Mouse (Mus musculus) right cerebral cortex, postnatal 36 days (tissue): ENCODE results near the gene Cryba4.
A peak's percentile ranks its signal among the peaks of the same experiment; 100 is the strongest.

Experiments used
- DNase-seq, 2 experiments: peaks; one replicate each; pipeline ENCODE4 v3.0.0; 2022; ENCODE audit warnings: low spot score in 2 of 2, mixed read lengths in 1 of 2

Cryba4 gene

GRCm38 (mm10) chr5:112237866-112238570, 14.3 kb downstream of the Cryba4 start:
- no peak for DNase-seq

- no peak for DNase-seq
Measured at GRCm38 (mm10) chr5:112237439-112237838, 14.9 kb downstream of the Cryba4 start.

DNA sequence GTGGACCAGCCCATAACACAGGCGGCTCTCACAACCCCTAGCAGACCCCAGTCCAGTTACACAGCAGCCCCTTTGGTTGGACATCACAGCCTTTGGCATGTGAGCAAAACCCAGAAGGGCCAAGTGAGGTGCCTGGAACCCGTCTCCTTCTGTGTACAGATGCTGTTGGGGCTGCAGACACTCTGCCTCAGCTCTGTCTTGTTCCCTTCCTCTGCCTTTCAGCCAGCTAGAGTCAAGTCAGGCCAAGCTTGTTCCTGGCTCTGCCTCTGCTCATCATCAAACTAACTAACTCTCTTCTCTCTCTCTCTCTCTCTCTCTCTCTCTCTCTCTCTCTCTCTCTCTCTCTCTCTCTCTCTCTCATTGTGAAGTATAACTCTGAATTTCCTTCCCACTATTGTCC, 15.7 kb downstream of the Cryba4 start:
- no peak for DNase-seq

- DNase-seq: no peak
Measured at GRCm38 (mm10) chr5:112235806-112236205, 16.5 kb downstream of the Cryba4 start.

GRCm38 (mm10) chr5:112228240-112229076, 23.9 kb downstream of the Cryba4 start:
- peak; percentile 59 to 75 for DNase-seq

- no peak for DNase-seq
Measured at GRCm38 (mm10) chr5:112227898-112228239, 24.4 kb downstream of the Cryba4 start.

DNA sequence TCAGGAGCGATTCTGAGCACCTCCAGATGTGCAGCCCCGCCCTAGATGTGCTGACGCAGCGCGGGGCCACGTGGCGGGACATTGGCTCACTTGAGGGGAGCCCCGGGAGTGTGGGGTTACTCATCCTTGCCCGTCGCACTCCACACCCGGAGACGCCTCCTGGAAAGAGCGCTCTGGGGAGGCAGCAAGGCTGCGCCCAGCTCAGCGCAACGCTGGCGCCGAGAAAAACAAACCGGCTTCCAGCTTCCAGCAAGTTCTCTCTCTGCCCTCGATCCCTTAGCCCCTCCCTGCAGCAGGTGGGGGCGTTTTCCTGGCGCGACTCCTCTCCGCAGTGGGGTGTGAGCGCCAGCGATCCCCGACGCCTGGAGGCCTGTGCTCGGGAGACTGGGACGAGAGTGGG, 25.0 kb downstream of the Cryba4 start:
- peak; percentile 62 to 65 for DNase-seq

DNA sequence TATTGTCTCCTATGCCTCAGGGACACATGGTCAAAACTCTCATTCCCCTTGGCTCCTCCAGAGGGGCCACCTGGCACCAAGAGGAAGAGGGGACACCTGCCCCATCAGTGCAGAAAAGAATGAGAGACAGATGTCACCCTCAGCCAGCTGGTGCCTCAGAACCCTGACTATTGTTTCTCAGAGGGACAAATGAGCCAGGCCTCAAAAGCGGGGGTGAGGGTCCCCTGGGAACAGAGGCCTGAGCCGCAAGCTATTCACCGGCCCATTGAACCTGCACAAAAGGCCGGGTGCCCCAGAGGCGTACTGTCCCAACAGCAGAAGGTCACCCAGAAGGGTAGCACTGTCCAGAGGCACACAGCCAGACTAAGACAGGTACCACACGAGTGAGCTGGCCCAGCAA, 26.7 kb downstream of the Cryba4 start:
- DNase-seq: no peak

DNA sequence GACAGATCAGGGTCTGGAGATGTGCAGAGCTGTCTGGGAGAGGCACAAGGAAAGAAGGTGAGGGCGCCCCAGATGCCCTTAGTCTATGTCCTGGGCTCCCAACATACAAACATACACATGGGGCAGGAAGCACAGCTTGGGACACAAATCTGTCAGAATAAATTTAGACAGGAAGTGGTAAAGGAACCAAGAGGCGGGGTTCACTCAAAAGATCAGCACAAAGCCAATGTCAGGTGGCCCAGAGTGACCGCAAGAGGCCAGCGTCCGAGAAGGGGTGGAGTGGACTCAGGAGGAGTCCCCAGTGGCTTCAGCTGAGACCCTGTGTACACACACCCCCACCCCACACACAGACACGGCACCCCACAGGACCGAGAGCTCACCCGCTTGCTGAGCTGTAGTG, 32.1 kb downstream of the Cryba4 start:
- no peak for DNase-seq

- DNase-seq: no peak
Measured at GRCm38 (mm10) chr5:112219398-112219797, 32.9 kb downstream of the Cryba4 start.

DNA sequence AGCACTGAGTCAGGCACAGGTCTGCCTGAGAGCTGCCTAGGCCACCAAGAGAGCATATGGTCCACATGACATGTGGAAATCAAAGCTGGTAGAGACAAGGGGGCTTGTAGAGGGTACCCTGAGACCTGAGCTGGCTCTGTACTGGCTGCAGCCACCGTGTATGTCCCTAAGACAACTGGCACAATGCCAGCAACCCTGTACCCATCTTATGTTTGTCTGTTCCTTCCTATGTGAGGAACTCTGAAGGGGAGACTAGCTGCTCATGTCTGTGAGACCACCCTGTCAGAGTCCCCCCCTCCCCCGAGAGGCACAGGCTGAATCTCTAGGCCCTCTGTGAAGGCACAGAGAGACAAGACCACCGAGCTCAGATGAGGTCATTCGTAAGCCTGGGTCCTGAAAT, 33.6 kb downstream of the Cryba4 start:
- DNase-seq: no peak

- DNase-seq: no peak
Measured at GRCm38 (mm10) chr5:112217031-112217430, 35.3 kb downstream of the Cryba4 start.

- DNase-seq: no peak
Measured at GRCm38 (mm10) chr5:112216335-112216734, 36.0 kb downstream of the Cryba4 start.

GRCm38 (mm10) chr5:112215801-112216251, 36.5 kb downstream of the Cryba4 start:
- no peak for DNase-seq

- DNase-seq: peak; percentile 58 to 60
Measured at GRCm38 (mm10) chr5:112215291-112215751, 37.0 kb downstream of the Cryba4 start.

DNA sequence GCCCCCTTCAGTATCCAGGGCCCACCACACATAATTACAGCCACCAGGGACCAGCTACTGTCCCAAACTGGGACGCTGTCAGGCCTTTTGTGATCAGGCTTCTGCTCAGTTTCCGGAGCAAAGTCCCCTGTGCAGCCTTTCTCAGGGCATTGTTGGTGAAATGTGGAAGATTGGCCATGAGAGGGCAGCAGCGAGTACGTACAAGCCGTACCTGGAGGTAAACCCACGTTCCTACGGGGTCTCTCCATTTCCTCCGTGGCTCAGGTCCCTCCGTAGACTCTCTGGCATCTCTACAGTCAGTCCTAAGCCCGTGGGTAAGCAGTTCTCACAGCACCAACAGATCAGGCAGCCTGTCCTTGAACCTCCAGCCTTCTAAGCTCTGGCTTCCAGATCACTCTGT, 37.9 kb downstream of the Cryba4 start:
- DNase-seq: peak; percentile 60 to 62

DNA sequence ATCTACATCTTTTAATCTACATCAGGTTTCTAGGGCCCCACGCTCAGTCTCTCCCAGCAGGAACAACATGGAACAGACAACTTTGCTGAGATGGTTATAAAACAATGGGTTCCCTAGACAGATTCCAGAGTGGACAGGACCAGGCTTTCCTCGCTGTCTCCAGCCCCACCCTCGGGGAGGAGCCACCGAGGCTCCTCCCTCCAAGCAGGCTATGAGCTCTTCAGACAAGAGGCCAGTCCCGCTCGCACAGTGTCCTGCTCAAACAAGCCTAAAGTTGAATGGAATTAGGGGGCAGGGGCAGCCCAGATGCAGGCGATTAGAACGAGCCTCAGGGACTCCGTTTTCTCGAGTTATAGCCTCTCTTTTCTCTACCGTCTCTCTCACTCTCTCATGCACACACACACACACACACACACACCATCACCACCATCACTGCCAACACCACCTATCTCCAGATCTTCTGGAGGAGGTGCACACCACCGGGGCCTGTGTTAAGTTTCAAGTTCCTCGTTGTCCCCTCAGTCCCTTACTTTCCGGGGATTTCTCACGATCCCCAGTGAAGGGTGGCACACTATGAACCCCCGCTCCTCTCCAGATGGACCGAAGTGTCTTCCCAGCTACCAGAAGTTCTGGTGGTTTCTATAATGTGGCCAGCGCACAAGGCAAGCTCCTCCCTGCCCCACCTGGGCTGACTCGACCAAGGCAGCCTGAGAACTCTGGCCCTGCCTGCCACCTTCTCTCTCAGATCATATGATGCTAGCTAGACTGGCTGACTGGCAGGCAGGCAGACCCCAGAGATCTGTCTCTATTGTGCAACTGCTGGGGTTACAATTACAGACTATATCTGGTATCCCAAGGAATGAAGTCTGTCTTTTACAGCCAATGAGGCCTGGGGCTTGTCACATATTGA, 38.7 kb downstream of the Cryba4 start:
- DNase-seq: no peak

GRCm38 (mm10) chr5:112212711-112213264, 39.5 kb downstream of the Cryba4 start:
- DNase-seq: no peak

GRCm38 (mm10) chr5:112211911-112212310, 40.4 kb downstream of the Cryba4 start:
- no peak for DNase-seq

GRCm38 (mm10) chr5:112210104-112210503, 42.2 kb downstream of the Cryba4 start:
- DNase-seq: no peak

DNA sequence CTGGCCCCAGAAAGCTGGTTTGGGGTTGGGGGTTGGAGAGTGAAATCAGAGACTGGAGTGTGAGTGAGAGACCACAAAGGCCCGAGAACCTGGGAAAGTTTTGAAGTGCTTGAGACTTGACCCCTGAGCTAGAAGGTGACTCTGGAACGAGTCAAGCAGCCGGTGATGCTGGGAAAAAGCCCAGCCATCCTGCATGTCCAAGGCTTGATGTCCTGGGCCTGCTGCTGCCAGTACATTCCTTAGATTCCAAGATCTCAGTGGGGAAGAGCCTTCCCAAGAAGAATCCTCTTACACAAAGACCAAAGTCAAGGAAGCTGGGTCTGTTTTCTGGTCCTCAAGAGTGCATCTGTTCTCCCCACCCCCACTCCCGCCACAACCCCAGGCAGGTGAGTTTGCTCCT, 44.0 kb downstream of the Cryba4 start:
- no peak for DNase-seq
